Mouse (Mus musculus): Measurements from ENCODE around the gene Slc6a4. TPM values are rescaled to one million over a fixed set of nuclear protein-coding genes. Genes with fewer than 3 reads are reported as not detected.

The Slc6a4 gene
- polyA plus RNA-seq (2012; rRNA removed), result 10.1 and 12.2 TPM in 2 replicates

GRCm38 (mm10) chr11:76997916-76998704, at the start of gene Slc6a4:
Slc6a4 (plus strand) TSS chr11:76998603.

DNA sequence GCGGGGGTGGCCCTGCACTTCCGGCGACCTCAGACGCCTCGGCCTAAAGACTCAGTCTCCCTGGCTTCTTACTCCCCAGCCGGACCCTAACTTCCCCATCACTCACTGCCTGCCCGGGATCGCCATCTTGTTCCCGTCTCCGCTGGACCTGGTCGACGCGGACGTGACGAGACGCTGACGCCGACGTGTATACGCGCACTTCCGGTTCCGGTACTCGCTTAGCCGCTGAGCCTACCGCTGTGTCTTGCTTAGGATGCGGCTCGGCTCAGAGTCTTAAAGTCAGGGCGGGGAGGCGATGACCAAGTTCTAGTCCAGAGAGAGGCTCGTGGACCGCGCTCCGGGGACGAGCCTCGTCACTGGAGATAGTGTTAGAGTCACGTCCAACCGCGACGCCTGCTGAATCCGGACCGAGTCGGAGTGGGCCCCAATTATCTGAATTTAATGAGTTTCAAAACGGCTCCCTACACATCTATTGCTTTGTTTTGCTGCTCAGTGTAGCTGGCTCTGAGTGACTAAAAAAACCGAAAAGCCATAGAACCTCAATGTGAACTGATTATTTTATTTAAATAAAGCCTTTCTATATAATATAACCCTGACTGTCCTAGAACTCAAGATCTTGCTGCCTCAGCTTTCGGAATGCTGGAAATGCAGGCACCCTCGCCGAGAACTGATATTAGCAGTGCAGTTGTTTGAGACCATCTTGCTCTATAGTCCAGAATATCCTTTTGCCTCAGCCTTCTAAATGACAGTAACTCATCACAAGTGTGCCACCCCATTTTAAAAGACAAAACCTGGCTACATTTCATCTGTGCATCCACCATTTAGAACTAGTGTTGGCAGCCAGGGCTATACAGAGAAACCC, 80.1 kb downstream of the Slc6a4 start, which contains the start of gene Nsrp1:
TSS of gene Nsrp1 (minus strand) at position 163 of the 862 bp plus-strand sequence.

Other genes starting within 250 kb of the Slc6a4 start
- 24.2 and 24.9 TPM in 2 replicates for gene Gosr1, start 235.0 kb upstream of the Slc6a4 start, polyA plus RNA-seq (2012; rRNA removed)
- gene Cpd, start 151.6 kb upstream of the Slc6a4 start, polyA plus RNA-seq (2012; rRNA removed), result 19.9 and 20.8 TPM in 2 replicates
- 0.04 TPM in 1 of 2 replicates, not detected in the other for gene Tmigd1, start 96.4 kb upstream of the Slc6a4 start, polyA plus RNA-seq (2012; rRNA removed)
- 50.3 and 53.0 TPM in 2 replicates for gene Blmh, start 73.8 kb upstream of the Slc6a4 start, polyA plus RNA-seq (2012; rRNA removed)
- gene Nsrp1, start 79.8 kb downstream of the Slc6a4 start, polyA plus RNA-seq (2012; rRNA removed), result 6.6 and 7.2 TPM in 2 replicates
- gene Efcab5, start 190.4 kb downstream of the Slc6a4 start, polyA plus RNA-seq (2012; rRNA removed), result 3.0 and 3.2 TPM in 2 replicates
- 21.2 and 21.4 TPM in 2 replicates for gene Ssh2, start 217.7 kb downstream of the Slc6a4 start, polyA plus RNA-seq (2012; rRNA removed)

Measured in central nervous system, embryonic 18 days (tissue).